Mouse (Mus musculus): ENCODE measurements at regions not wholly inside any gene's neighbourhood (a gene's known extent, or its start where the extent isn't known, plus 50 kb on each side); places are given as distances from the start of the nearest gene placed in this dataset.

DNA sequence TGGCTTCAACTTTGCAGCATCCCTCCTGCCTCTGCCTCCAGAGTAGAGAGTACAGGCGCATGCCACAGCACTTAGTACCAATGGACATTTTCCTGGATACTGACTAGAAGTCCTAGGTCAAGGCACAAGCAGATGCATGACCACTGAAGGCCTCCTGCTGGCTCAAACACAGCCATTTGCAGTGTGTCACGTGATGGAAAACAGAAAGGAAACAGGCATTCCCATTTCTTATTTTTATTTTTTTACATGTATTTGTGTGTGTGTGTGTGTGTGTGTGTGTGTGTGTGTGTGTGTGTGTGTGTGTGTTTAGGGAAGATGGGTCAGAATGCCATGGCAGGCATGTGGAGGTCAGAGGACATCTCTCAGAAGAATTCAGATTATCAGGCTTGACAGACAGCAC lies 65.6 kb downstream of the Thap12 start:
- no peak for DNase-seq

DNA sequence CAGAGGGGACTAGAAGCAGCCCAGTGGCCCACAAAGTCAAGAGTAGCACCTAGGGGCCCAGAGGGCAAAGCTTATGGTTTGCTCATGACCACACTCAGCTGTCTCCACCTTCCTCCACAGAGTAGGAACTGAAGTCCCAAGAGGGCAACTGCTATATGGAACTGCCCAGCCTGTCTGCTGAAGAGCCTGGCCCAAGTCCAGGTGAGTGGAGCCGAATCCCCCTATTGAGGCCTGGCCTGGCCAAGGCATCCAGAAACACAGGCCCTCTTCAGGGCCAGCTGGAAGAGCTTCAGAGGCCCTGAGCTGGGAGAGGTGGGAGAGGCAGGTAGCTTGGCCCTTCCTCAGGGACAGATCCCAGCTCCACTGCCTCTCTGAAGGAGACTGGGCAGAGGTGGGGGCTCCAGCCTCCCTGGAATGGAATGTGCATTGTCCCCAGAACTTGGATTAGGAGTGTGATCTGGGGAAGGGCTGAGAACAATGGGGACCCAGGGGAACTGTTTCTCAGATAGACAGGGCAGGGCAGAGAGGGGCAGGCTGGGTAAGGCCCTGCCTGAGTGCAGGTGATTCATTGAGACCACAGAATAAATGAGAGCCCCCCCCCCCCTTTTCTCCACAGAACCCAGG lies 65.7 kb upstream of the Wnt11 start:
- DNase-seq = no peak

DNA sequence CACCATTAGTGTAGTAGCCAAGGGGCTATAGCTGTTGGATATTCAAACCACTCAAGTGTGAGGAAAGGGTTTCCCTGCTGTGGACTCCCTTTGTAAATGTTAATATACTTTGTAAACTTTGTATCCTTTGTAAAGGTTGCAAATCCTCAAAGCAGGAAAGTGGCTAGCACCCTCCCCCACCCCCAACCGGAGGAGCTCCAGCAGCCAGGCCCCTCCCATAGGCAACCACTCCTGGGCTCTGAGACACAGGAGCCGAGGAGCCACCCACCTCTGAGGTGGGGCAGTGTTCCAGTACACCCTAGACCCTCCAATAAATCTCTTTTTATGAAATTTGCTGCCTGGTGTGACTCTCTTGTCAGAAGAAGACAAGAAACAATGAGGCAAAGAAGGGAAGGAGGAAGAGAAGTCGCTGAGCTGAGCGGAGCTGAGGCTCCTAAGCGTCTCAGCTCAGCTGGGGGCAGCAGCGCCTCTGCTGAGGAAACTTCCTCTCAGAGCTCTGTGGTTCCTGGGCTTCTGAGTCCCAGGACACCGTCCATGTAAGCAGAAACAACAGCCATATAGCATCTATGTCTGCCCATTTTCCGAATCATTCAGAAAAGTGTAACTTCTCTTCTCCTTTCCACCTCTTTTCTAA lies 64.5 kb upstream of the Wnt11 start:
- DNase-seq = no peak

DNA sequence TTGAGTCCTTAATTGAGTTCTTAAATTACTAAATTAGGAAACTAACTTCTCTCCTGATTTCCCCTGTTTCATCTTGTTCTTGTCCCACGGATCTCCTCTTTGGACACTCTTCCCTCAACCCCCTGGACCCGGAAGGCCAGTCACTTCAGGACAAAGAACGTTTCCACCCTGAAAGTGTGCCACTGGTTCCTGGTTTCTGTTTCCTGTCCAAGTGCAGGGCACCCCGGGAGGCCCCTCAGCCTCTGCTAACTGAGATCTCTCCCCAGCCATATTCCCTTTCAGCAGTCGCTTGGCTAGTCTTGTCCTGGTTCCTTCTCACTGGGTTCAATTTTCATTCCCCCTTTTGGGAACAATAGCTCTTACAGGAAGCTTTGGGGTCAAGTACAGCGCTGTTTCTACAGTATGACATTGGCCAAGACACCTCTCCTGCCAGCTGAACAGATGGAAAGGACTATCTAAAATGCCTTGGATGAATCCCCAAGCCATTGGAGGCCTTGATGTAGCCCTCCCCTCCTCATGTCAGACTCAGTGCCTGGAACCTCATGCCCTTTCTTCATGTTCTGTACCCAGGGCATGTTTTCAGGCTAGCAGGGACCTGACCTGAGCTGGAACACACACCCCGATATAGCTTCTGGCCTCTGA lies 63.7 kb upstream of the Wnt11 start:
- DNase-seq = peak; percentile 51 to 60

DNA sequence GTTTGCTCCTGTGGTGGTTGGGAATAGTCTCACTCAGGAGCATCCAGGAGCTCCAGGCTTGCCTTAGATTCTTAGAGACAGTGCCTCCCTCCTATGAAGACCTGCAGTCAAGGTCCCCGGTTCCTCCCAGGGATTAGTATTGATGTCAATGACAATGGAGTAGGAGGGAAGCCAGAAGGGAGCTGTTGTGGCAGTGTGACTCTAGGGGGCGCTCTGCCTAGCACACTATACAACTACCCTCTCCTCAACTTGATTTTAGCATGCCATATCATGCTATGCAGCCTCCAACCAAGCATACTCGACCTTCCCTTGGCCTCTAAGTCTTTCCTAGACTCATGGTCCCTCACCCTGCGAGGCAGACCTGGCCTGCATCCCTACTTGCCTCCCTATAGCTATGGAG lies 60.3 kb upstream of the Wnt11 start:
- DNase-seq = no peak

DNA sequence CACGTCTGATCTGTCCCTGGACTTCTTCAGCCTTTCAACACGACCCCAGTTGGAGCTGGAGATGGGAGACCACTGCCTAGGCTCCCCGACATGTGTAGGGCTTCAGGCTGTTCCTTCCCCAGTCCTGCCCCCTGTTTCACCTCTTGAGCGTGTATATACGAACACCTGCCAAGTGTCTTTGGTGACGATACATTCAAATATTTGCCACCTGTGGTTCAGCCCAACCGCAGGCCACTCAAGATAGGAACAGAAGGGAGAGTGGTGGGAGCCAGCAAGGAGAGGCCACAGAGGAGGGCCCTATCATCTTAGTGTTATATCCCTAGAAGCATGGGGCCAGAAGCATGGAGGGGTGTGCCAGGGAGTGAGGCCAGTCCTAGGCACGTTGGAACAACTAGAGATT lies 59.9 kb upstream of the Wnt11 start:
- no peak for DNase-seq

DNA sequence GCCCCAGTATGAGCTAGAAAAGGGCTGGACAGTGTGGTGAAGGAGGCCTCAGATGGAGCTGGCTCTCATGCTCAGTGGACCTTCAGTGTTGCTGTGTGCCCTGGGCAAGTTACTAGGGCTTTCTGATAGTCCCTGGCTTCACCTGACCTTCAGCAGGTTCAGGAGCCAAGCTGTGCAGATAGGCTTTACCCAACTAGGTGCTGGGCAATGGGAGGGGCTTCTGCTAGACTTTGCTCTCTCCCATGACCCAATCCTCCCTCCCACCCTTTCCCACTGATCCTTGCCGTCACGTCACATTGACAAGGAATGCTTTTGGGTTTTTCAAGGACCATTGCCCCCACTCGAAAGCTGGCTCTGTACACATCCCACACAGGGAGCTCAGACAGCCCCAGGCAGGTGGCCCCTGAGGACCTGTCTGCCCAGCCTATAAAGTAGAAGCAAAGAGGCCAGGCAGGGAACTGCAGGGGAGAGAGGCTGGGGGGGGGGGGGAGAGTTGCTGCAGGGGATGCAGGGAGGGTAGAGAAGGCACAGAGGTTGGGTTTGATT lies 57.5 kb upstream of the Wnt11 start:
- DNase-seq = no peak

DNA sequence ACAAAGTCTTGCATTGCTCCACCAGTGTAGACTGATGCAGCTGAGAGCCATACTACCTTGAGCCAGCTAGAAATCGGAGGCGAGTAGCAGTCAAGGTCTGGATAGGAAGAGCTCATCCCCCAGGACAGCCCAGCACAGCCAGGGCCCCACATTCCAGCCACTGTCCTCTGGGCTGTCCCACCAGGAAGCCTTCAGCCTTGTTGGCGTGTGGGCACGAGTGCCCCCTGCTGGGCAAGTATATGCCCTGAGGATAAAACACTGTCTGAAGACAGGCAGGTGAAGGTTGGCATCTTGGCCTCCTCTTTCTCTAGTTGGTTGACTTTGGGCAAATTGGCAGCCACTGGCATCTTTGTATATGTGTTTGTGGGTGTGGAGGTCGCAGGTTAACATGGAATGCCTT lies 56.0 kb upstream of the Wnt11 start:
- DNase-seq = peak; percentile 63 to 82

DNA sequence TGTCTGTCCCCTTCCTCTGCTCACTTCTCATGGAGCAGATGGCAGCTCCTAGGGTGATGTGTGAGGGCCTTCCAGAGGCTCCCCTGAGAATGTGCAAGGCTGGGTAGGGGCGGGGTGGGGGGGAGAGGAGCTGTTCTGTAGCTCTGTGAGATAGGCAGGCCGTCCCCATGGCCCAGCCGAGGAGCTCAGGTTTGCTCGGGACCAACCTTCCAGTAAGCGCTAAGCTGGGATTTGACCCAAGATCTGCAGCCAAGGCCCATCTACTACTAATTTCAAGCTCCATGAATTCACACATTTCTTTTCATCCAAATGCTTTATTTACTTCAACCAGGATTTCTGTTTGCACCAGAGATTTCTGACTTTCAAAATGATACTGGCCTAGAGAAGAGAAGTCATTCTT lies 51.4 kb upstream of the Wnt11 start:
- DNase-seq = no peak

DNA sequence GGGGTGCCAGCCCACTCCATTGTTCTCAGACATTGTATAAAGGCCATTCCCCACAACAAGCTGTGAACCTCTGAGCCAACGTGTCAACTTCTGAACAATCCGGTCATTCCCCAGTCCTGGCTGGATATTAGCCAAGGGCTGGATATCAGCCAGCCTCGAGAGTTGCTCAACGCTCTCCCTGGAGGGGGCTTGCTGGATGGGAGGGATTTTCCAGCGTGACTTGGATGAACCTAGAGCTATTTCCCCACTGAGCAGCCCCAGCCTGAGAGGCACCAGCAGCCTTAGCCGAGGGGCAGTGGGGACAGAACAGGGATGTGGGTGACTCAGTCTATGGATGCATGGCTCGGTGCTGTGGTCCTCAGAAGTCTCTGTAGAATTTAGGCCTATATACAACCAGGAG lies 51.0 kb upstream of the Wnt11 start:
- peak; percentile 29 to 61 for DNase-seq

DNA sequence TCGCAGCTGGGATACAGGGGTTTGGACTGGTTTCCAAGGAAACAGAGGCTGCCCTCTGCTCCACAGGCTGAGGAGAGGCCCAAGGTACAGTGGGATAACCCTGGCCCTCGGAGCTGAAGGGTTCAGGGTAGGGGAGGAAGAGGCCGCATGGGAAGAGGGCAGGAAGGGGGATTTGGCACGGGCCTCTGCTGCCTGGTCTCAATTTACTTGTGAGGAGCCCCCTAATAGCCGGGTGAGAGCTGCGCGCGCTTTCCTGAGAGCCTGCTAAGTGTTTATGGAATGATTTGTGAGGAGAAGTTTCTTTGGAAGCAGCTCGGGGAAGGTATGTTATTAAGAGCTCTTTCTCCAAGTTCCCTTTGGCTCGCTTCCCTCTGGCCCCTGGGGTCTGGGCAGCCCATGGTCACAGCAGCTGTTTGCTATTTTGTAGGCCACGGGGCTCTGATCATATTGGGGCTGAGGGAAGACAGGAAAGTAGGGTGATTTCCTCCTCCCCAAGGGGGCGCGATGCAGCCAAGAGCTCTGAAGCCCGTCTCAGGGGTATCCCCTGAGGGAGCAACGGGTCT lies 50.5 kb upstream of the Wnt11 start:
- peak; percentile 38 to 39 for DNase-seq

Data from cerebellum, postnatal 25 days (tissue).